Mouse (Mus musculus): ENCODE measurements around the gene Ddo. TPM values are rescaled to one million over a fixed set of nuclear protein-coding genes. Genes with fewer than 3 reads are reported as not detected.
A peak's percentile ranks its signal among the peaks of the same experiment; 100 is the strongest.

Ddo gene
- total and polyA plus RNA-seq, 2 experiments from 2014 or later = 3.1 to 3.7 TPM

DNA sequence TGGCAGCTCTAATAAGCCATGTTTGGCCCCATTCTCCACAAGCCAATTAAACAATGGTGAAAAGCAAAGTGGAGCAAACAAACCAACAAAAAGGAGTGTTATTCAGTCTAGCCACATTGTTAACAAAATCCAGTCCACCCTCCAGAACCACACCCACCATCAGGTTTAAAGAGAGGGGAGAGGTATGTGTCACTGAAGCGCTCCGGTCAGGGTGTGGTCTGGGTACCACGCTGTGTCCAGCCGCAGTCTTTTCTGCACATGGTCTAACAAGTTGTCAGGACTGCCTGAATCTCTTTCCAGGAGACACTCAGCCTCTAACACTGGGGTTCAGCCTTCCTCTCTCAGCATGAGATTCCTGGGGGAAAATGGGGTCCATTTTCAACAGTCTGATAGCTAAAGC, 10.6 kb downstream of the Ddo start:
- TF ChIP-seq CTCF (IDR thresholded peaks at IDR 0.05; ENCODE audit: low read depth) = no peak
- H3K27ac ChIP-seq (ENCODE audit: low read depth, low read length) = no peak overlapping the region
- ATAC-seq (no peak), DNase-seq (no peak)
- no peaks in the 10 kb centered on the region for H3K36me3 ChIP-seq (ENCODE audit: insufficient read depth)
- no peaks in the 10 kb centered on the region for H3K27me3 ChIP-seq (ENCODE audit: insufficient read depth, low read length)
- H3K4me2 ChIP-seq (ENCODE audit: low read depth) = no peak overlapping the region
- H3K4me3 ChIP-seq (ENCODE audit: low read depth, low read length) = no peak overlapping the region
- no peak overlapping the region for H3K9ac ChIP-seq
- WGBS = 85% methylated on average over 4 of the region's 4 CpGs
- H3K9me3 ChIP-seq (ENCODE audit: low read length) = no peaks in the 10 kb centered on the region
- peaks cover 5% of the 10 kb centered on the region; the same call in 1 of the 2 replicates for H3K4me1 ChIP-seq (ENCODE audit: insufficient read depth)

DNA sequence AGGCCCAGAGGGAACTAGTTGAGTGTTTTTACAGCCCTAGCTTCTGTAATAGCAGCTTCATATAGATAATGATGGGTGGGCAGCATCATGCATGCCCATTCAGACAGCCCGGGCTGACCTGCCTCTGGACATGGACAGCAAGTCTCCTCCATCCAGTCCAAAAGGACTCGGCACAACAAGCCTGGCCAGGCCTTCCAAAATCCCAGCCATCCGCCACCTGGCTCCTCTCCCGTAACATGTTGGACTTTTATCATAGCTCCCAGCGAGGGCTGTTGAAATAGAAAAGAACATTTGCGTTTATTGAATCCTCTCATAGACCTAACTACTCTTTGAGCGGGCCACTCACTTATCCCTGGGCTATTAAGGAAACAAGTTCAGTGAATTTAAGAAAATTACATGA, 12.1 kb downstream of the Ddo start:
- no peak overlapping the region for H3K4me3 ChIP-seq (ENCODE audit: low read depth, low read length)
- H3K27me3 ChIP-seq (ENCODE audit: insufficient read depth, low read length) = no peaks in the 10 kb centered on the region
- H3K36me3 ChIP-seq (ENCODE audit: insufficient read depth) = no peaks in the 10 kb centered on the region
- H3K9me3 ChIP-seq (ENCODE audit: low read length) = no peaks in the 10 kb centered on the region
- H3K4me1 ChIP-seq (ENCODE audit: insufficient read depth) = peaks cover 5% of the 10 kb centered on the region; the same call in 1 of the 2 replicates
- 88% methylated on average over 7 of the region's 7 CpGs for WGBS
- ATAC-seq = no peak
- TF ChIP-seq CTCF (IDR thresholded peaks at IDR 0.05; ENCODE audit: low read depth) = no peak
- H3K9ac ChIP-seq = no peak overlapping the region
- no peak overlapping the region for H3K4me2 ChIP-seq (ENCODE audit: low read depth)
- H3K27ac ChIP-seq (ENCODE audit: low read depth, low read length) = no peak overlapping the region
- DNase-seq = no peak

DNA sequence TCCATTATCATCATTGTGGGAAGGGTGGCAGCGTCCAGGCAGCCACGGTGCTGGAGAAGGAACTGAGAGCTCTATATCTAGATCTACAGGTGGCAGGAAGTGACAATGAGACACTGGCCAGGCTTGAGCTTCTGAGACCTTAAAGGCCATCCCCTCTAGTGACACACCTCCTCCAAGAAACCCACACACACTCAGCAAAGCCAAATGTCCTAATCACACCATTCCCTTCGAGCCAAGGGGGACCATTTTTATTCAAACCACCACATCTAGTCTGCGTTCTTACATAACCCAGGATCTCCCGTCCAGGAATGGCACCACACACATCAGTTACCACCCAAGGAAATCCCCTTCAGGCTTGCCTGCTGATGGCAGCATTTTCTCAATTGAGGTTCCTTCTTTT, 13.3 kb downstream of the Ddo start:
- no peak overlapping the region for H3K4me3 ChIP-seq (ENCODE audit: low read depth, low read length)
- no peak overlapping the region for H3K4me2 ChIP-seq (ENCODE audit: low read depth)
- no peak for DNase-seq
- H3K27ac ChIP-seq (ENCODE audit: low read depth, low read length) = no peak overlapping the region
- ATAC-seq = no peak
- no peak for TF ChIP-seq CTCF (IDR thresholded peaks at IDR 0.05; ENCODE audit: low read depth)
- peaks cover 5% of the 10 kb centered on the region; the same call in 1 of the 2 replicates for H3K4me1 ChIP-seq (ENCODE audit: insufficient read depth)
- H3K27me3 ChIP-seq (ENCODE audit: insufficient read depth, low read length) = no peaks in the 10 kb centered on the region
- no peaks in the 10 kb centered on the region for H3K9me3 ChIP-seq (ENCODE audit: low read length)
- WGBS = 87% methylated on average over 5 of the region's 5 CpGs
- H3K36me3 ChIP-seq (ENCODE audit: insufficient read depth) = no peaks in the 10 kb centered on the region
- no peak overlapping the region for H3K9ac ChIP-seq

DNA sequence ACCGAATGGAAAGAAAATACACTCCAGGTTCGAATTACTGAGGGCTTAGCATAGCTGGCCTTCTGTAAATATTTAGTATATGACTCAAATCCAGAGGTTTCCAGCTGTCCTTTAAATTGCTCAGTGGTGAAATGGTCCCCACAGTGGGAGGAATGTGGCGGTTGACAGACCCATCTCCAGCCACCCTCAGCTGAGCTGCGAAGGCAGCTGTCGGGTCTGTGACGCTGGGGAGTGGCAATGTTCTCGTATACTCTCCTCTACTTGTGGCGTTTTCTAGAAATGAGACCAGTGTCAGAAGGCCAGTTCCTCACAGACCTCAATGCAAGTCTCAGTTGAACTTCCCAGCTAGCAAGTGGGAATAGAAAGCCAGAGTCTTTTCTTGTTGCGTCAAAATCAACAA, 14.6 kb downstream of the Ddo start:
- Histone ChIP-seq H3K27me3 (ENCODE audit: insufficient read depth, low read length) (no peaks in the 10 kb centered on the region), H3K9me3 (ENCODE audit: low read length) (no peaks in the 10 kb centered on the region), H3K36me3 (ENCODE audit: insufficient read depth) (no peaks in the 10 kb centered on the region), H3K4me2 (ENCODE audit: low read depth) (no peak overlapping the region), H3K9ac (no peak overlapping the region), H3K4me1 (ENCODE audit: insufficient read depth) (peaks cover 2% of the 10 kb centered on the region; the same call in 1 of the 2 replicates), H3K4me3 (ENCODE audit: low read depth, low read length) (no peak overlapping the region), H3K27ac (ENCODE audit: low read depth, low read length) (no peak overlapping the region)
- no peak for ATAC-seq
- no peak for TF ChIP-seq CTCF (IDR thresholded peaks at IDR 0.05; ENCODE audit: low read depth)
- DNase-seq = no peak
- WGBS = 80% methylated on average over 9 of the region's 9 CpGs

DNA sequence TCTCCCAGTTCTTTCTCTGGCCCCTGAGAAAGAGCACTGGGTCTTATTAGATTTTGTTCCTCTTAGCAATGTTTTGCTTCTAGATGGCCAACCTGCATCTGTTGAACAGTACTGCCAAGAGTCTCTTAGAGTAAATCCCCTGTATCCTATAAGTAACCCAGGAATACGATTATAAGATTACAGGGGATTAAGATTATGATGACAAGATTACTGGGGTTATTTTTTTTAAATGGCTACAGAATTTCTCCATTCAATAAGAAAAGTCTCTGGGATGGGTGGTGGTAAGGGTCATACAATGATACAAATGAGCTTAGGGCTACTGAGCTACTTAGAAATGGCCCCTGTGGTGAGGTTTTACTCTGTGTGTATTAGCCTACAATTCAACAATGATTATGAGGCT, 15.5 kb downstream of the Ddo start:
- no peak overlapping the region for H3K4me3 ChIP-seq (ENCODE audit: low read depth, low read length)
- no peaks in the 10 kb centered on the region for H3K4me1 ChIP-seq (ENCODE audit: insufficient read depth)
- H3K9me3 ChIP-seq (ENCODE audit: low read length) = no peaks in the 10 kb centered on the region
- H3K36me3 ChIP-seq (ENCODE audit: insufficient read depth) = no peaks in the 10 kb centered on the region
- ATAC-seq (no peak), DNase-seq (no peak)
- TF ChIP-seq CTCF (IDR thresholded peaks at IDR 0.05; ENCODE audit: low read depth) = no peak
- H3K9ac ChIP-seq = no peak overlapping the region
- no peak overlapping the region for H3K27ac ChIP-seq (ENCODE audit: low read depth, low read length)
- 70% methylated on average over 1 of the region's 1 CpGs for WGBS
- no peak overlapping the region for H3K4me2 ChIP-seq (ENCODE audit: low read depth)
- H3K27me3 ChIP-seq (ENCODE audit: insufficient read depth, low read length) = no peaks in the 10 kb centered on the region

DNA sequence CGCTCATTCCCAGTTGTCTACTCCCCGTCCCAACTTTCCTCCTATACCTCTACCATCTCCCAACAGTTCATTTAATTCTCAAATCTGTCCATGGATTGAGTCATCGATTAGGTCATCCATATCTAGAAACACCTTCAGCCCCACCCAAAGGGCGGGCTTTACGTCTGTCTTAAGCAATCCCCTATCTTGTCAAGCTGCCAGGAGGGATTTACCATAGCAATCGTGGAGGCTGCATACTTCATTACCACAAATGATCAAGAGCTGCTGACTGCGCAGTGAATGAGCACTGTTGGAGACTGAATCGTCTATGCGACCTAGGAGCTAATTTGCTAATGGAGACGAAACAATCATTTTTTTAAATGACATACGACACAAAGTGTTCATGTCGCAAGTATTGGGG, 19.0 kb downstream of the Ddo start:
- ATAC-seq (no peak; the same call in 1 of the 2 replicates), DNase-seq (no peak)
- H3K4me1 ChIP-seq (ENCODE audit: insufficient read depth) = peaks cover 3% of the 10 kb centered on the region; the same call in 1 of the 2 replicates
- no peaks in the 10 kb centered on the region for H3K9me3 ChIP-seq (ENCODE audit: low read length)
- no peak overlapping the region for H3K4me2 ChIP-seq (ENCODE audit: low read depth)
- no peak overlapping the region for H3K9ac ChIP-seq
- no peak overlapping the region for H3K4me3 ChIP-seq (ENCODE audit: low read depth, low read length)
- H3K27ac ChIP-seq (ENCODE audit: low read depth, low read length) = no peak overlapping the region
- no peaks in the 10 kb centered on the region for H3K27me3 ChIP-seq (ENCODE audit: insufficient read depth, low read length)
- H3K36me3 ChIP-seq (ENCODE audit: insufficient read depth) = no peaks in the 10 kb centered on the region
- WGBS = 71% methylated on average over 12 of the region's 12 CpGs
- TF ChIP-seq CTCF (IDR thresholded peaks at IDR 0.05; ENCODE audit: low read depth) = no peak

DNA sequence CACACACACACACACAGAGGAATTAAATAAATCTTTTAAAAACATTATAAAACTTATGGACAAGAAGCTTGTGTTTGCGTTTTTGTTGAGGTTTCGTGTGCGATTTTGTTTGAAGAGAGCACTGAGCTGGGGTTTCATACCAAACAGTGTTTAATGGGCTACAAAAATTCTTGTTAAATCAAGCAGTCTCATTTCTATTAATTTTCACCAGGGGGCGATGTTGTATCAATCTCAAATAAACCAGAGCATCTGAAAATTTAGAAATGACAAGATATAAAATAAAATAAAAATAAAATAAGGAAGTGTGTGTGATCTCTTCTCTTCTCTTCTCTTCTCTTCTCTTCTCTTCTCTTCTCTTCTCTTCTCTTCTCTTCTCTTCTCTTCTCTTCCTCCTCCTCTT, 19.8 kb downstream of the Ddo start:
- DNase-seq (peak; percentile 75), ATAC-seq (peak; percentile 43; the same call in 1 of the 2 replicates)
- no peaks in the 10 kb centered on the region for H3K27me3 ChIP-seq (ENCODE audit: insufficient read depth, low read length)
- H3K4me1 ChIP-seq (ENCODE audit: insufficient read depth) = peaks cover 3% of the 10 kb centered on the region; the same call in 1 of the 2 replicates
- H3K9ac ChIP-seq = no peak overlapping the region
- no peaks in the 10 kb centered on the region for H3K36me3 ChIP-seq (ENCODE audit: insufficient read depth)
- no peak overlapping the region for H3K4me2 ChIP-seq (ENCODE audit: low read depth)
- H3K27ac ChIP-seq (ENCODE audit: low read depth, low read length) = no peak overlapping the region
- no peaks in the 10 kb centered on the region for H3K9me3 ChIP-seq (ENCODE audit: low read length)
- 42% methylated on average over 4 of the region's 4 CpGs for WGBS
- H3K4me3 ChIP-seq (ENCODE audit: low read depth, low read length) = no peak overlapping the region
- peak; percentile 57 for TF ChIP-seq CTCF (IDR thresholded peaks at IDR 0.05; ENCODE audit: low read depth)

Measured in forebrain, postnatal 0 days (tissue).